Mouse (Mus musculus) liver (tissue): ENCODE data around the gene Wdr83os.

Experiments
- DNase-seq: peaks from one replicate; pipeline ENCODE4 v3.0.0-alpha.2; 2020; ENCODE audit warnings: mixed read lengths

Gene Wdr83os

GRCm38 (mm10) chr8:85080532-85081215, at the start of gene Wdr83os:
Wdr83os (plus strand) TSS chr8:85080740.
- DNase-seq, result peak; percentile 58

- DNase-seq, result no peak
These were observed 47.8 kb upstream of the Wdr83os start for GRCm38 (mm10) chr8:85032622-85033311.

GRCm38 (mm10) chr8:85033867-85034266, 46.7 kb upstream of the Wdr83os start:
- no peak for DNase-seq

- peak; percentile 84 for DNase-seq
These were observed 45.8 kb upstream of the Wdr83os start for GRCm38 (mm10) chr8:85034764-85035163.

GRCm38 (mm10) chr8:85035165-85035727, 45.3 kb upstream of the Wdr83os start:
- no peak for DNase-seq

GRCm38 (mm10) chr8:85035728-85036310, 44.7 kb upstream of the Wdr83os start:
- DNase-seq, result peak; percentile 29

GRCm38 (mm10) chr8:85036381-85036717, 44.2 kb upstream of the Wdr83os start:
- DNase-seq, result no peak

GRCm38 (mm10) chr8:85036718-85037365, 43.7 kb upstream of the Wdr83os start, which contains the start of gene Tnpo2:
Tnpo2 (plus strand) TSS chr8:85036915.
- DNase-seq, result peak; percentile 92

- DNase-seq, result no peak
These were observed 43.2 kb upstream of the Wdr83os start for GRCm38 (mm10) chr8:85037366-85037680.

GRCm38 (mm10) chr8:85037681-85038531, 42.6 kb upstream of the Wdr83os start:
- peak; percentile 85 for DNase-seq

GRCm38 (mm10) chr8:85043619-85044018, 36.9 kb upstream of the Wdr83os start:
- no peak for DNase-seq

- DNase-seq, result no peak
These were observed 23.2 kb upstream of the Wdr83os start for GRCm38 (mm10) chr8:85057367-85057766.

- peak; percentile 82 for DNase-seq
These were observed 20.5 kb upstream of the Wdr83os start, which contains the start of gene Fbxw9 for GRCm38 (mm10) chr8:85059879-85060616. Fbxw9 (plus strand) TSS chr8:85060055.

- no peak for DNase-seq
These were observed 17.9 kb upstream of the Wdr83os start for GRCm38 (mm10) chr8:85062603-85063002.

- DNase-seq, result peak; percentile 39
These were observed 15.3 kb upstream of the Wdr83os start for GRCm38 (mm10) chr8:85065213-85065612.

GRCm38 (mm10) chr8:85067155-85067554, 13.4 kb upstream of the Wdr83os start:
- DNase-seq, result no peak

- no peak for DNase-seq
These were observed 12.6 kb upstream of the Wdr83os start, which contains the start of gene Gm5741 for GRCm38 (mm10) chr8:85067982-85068381. Gm5741 (minus strand) TSS chr8:85067982.

- peak; percentile 18 for DNase-seq
These were observed 9.5 kb upstream of the Wdr83os start for GRCm38 (mm10) chr8:85071041-85071440.

GRCm38 (mm10) chr8:85071514-85072281, 8.8 kb upstream of the Wdr83os start, which contains the start of gene Dhps:
Dhps (plus strand) TSS chr8:85071757.
- peak; percentile 92 for DNase-seq

GRCm38 (mm10) chr8:85072364-85072929, 8.1 kb upstream of the Wdr83os start:
- no peak for DNase-seq
